Mouse (Mus musculus) spleen, adult 2 months (tissue): Measurements from ENCODE around the gene Pif1. TPM values are rescaled to one million over a fixed set of nuclear protein-coding genes. Genes with fewer than 3 reads are reported as not detected.

ENCODE experiments used
- DNase-seq, 2 experiments: peaks; one replicate each; pipeline versions ENCODE4 v3.0.0 to v3.0.0-alpha.2; 2012 to 2021; ENCODE audit warnings: low spot score in 2 of 2, low read depth in 1 of 2
- H3K27ac ChIP-seq: fragments of 200-500 bp; 2 replicates; pipeline ENCODE4 v1.5.1; 2012; ENCODE audit warnings: low read length, inconsistent platforms; ENCODE audit not compliant: insufficient read depth
- H3K27me3 ChIP-seq: fragments of 200-500 bp; 2 replicates; pipeline ENCODE4 v1.6.1; 2012; ENCODE audit warnings: mild to moderate bottlenecking, moderate library complexity, low read length, inconsistent platforms; ENCODE audit not compliant: control insufficient read depth, insufficient read depth
- H3K36me3 ChIP-seq: fragments of 200-500 bp; 2 replicates; pipeline ENCODE4 v1.6.1; 2012; ENCODE audit warnings: mild to moderate bottlenecking, low read length, inconsistent platforms; ENCODE audit not compliant: control insufficient read depth, insufficient read depth
- H3K4me1 ChIP-seq: fragments of 200-500 bp; 2 replicates; pipeline ENCODE4 v1.6.1; 2011; ENCODE audit warnings: inconsistent platforms; ENCODE audit not compliant: control insufficient read depth, insufficient read depth, insufficient read length
- H3K4me3 ChIP-seq: fragments of 200-500 bp; 2 replicates; pipeline ENCODE4 v1.5.1; 2011; ENCODE audit warnings: mild to moderate bottlenecking, inconsistent platforms; ENCODE audit not compliant: insufficient read depth, insufficient read length; ENCODE audit errors: extremely low read depth
- CTCF ChIP-seq: fragments of 200-500 bp; IDR thresholded peaks from 2 replicates; pipeline ENCODE4 v1.5.1; 2011; ENCODE audit warnings: mild to moderate bottlenecking, inconsistent platforms; ENCODE audit not compliant: insufficient read depth, insufficient read length, insufficient replicate concordance; ENCODE audit errors: extremely low read depth
- POLR2A ChIP-seq: fragments of 200-500 bp; IDR thresholded peaks from 2 replicates; pipeline ENCODE4 v1.6.1; 2011; ENCODE audit warnings: low read depth, low read length, inconsistent platforms
- WGBS: fragments of 180-500 bp; shearing (Covaris S2); methylation state at CpG from one replicate; pipeline ENCODE4 v1.1.7; 2018; 5-methylcytosine and 5-hydroxymethylcytosine counted together
- polyA plus RNA-seq: library from polyadenylated mRNA; depleted of rRNA; stranded (reverse); fragments of >200 nt; gene quantifications from 2 replicates; pipeline ENCODE4 v1.2.3, GENCODE M21; 2012

Gene Pif1
- polyA plus RNA-seq, 1 experiment = 4.3 TPM

DNA sequence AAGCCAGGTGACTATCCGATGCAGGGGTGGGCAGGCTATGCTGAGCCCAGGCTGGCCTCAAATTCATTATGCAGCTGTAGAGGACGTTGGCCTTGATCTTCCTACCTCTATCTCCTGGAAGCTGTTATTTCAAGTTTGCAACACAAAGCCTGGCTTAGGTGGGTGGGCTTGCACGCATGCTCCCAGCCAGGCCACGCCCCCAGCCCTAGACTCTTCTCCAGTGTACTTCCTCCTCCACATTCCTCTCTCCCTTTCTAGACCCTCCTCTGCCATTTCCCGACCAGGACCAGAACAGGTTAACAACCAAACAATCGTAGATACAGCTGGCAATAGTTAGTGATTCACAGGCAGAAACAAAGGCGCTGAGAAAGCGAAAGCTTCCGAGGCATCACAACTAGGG, 6.6 kb downstream of the Pif1 start:
- Histone ChIP-seq H3K27ac (no peak overlapping the region), H3K36me3 (no peaks in the 10 kb centered on the region), H3K27me3 (no peaks in the 10 kb centered on the region), H3K4me3 (no peak overlapping the region), H3K4me1 (no peaks in the 10 kb centered on the region)
- no peak for DNase-seq
- WGBS = 94% methylated on average over 9 of the region's 9 CpGs
- TF ChIP-seq CTCF = no peak
- no peak for TF ChIP-seq POLR2A

DNA sequence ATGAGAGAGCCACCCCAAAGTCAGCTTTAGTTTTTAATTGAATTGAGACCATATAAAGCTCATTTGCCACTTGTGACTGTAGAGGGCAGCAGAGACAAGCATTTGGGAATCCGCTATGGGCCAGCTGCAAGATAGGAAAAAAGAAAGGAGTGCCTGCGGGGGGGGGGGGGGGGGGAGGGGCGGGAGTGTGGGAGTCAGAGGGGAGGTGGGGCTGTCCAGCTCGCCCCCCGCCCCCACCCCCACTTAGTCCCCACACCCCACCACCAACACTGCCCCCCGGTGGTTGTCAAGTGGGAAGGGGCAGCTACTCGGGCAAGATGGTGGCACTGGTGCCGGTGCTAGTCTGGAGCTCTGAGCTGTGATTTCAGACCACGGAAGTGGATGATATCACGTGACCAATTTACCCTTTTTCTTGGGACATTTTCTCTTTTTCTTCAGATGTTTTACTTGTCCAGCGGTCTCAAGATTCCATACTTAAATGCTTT, 11.8 kb downstream of the Pif1 start:
- H3K4me3 ChIP-seq = no peak overlapping the region
- WGBS = 50% methylated on average over 7 of the region's 11 CpGs
- no peak overlapping the region for H3K27ac ChIP-seq
- H3K4me1 ChIP-seq = no peaks in the 10 kb centered on the region
- H3K36me3 ChIP-seq = no peaks in the 10 kb centered on the region
- DNase-seq = no peak
- no peaks in the 10 kb centered on the region for H3K27me3 ChIP-seq
- TF ChIP-seq CTCF = peak; percentile 19; the same call in 1 of the 2 replicates
- TF ChIP-seq POLR2A = no peak

DNA sequence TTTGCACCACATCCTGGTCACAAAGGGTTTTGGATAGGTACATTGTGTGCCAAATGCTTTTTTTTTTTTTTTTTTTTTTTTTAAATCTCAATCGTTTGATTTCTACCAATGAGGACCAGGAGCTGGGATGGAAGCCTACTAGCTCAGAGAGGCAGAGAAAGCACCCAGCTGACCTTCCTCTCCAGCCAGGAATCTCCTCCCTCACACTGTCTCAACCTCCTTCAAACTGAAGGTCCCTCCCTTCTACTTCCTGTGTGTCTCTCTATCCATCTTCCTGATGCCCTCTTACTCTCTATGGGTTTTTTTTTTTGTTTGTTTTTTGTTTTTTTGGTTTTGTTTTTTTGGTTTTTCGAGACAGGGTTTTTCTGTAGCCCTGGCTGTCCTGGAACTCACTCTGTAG, 14.0 kb downstream of the Pif1 start:
- no peak for DNase-seq
- Histone ChIP-seq H3K4me1 (no peaks in the 10 kb centered on the region), H3K27ac (no peak overlapping the region), H3K27me3 (no peaks in the 10 kb centered on the region), H3K36me3 (no peaks in the 10 kb centered on the region), H3K4me3 (no peak overlapping the region)
- TF ChIP-seq CTCF (no peak), POLR2A (no peak)
- WGBS = 63% methylated on average over 2 of the region's 2 CpGs

DNA sequence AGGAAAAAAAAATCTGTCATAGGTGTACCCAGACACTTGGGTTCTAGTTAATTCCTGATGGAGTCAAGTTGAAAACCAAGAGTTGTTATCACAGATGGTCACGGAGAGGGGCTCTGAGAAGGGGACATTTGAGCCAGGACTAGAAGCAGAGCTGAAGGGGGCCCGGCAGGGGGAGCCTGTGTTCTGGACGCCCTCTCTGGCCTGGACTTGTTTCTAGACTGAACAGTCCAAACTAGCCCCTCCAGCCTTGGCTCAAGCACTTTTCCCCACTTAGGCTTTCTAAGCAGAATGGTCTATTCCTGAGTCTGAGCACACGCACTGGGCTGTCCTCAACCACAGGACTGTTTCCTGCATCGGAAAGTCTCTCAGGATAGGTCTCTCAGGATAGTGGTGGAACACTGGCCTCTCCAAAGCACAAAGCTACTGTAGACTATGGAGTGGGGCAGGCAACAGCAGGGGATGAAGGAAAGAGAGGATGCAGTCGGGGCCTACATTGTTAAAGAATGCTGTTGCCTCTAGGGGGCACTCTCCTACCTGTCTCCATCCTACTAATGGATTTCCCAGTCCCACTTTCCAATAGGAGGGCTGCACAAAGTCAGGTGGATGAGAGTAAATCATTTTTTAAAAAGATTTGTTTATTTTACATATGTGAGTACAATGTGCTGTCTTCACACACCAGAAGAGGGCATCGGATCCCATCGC, 16.6 kb downstream of the Pif1 start:
- H3K27me3 ChIP-seq = no peaks in the 10 kb centered on the region
- H3K36me3 ChIP-seq = no peaks in the 10 kb centered on the region
- WGBS = 66% methylated on average over 8 of the region's 8 CpGs
- H3K4me3 ChIP-seq = no peak overlapping the region
- TF ChIP-seq CTCF = peak; percentile 13; the same call in 1 of the 2 replicates
- TF ChIP-seq POLR2A = no peak
- H3K27ac ChIP-seq = no peak overlapping the region
- DNase-seq = no peak
- H3K4me1 ChIP-seq = no peaks in the 10 kb centered on the region

DNA sequence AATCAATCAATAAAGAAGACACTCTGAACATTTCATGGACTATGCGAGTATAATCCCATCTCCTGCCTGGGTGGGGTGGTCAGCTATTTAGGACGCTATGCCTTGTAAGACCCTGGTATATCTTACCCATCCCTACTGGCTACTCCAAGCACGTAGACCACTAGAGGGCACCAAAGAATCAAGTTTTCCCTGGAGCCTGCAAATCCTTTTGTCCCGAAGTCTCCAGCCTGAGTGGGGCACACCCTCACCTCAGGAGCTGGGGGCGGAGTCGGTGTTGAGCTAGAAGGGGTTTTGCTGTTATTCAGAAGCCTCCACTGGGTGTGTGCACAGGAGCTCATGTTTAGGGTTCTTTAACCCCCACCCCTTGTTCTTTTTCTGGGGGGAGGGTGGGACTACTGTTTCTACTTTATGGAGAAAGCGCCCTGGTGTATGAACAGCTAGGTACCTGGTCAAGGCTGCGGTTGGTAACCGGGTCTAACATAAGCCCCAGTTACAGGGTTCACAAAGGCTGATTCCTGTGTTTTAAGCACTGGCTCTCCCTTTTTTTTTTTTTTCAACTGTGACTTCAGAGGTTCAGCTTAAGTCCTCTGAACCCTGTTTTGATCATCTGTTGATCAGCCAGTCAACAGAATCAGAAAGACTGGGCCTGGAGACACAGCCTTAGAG, 18.6 kb downstream of the Pif1 start:
- H3K27ac ChIP-seq = no peak overlapping the region
- H3K4me1 ChIP-seq = no peaks in the 10 kb centered on the region
- no peaks in the 10 kb centered on the region for H3K27me3 ChIP-seq
- 20% methylated on average over 9 of the region's 9 CpGs for WGBS
- no peaks in the 10 kb centered on the region for H3K36me3 ChIP-seq
- DNase-seq = no peak
- H3K4me3 ChIP-seq = no peak overlapping the region
- peak; percentile 43; the same call in 1 of the 2 replicates for TF ChIP-seq CTCF
- no peak for TF ChIP-seq POLR2A

DNA sequence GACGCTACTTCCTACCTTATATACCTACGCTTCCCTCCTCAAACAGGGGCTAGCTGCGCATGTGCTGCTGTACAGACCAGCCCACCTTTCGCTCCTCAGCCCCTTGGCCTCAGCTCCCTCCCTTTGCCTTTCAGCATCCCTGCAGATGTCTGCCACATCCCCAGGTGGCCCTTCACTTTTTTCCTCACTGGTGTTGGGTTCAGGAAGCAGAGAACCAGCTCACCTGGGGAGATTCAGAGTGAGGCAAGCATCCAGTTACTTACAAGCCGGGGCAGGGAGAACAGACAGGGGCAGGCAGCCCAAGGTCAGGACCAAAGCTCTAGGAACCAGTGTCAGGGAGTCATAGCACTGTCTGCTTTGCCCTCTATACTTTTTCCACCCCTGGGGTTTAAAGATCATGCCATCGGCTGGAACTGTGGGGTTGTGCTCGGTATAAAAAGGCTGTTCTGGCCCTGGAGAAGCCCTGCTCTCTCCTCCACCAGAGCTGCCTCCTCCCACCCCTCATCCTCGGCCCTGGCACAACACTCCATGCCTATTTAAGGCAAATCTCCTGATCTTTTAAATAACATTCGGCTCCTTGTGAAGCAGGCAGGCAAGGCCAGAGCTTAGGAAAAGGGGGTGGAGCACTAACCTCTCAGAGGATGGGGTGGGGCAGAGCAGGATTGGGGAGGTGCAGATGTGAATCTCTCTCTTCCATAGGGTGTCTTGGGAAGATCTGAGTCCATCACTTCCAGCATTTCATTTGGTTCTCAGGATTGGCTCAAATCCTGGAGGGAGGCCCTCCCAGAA, 19.6 kb downstream of the Pif1 start:
- no peak for TF ChIP-seq POLR2A
- TF ChIP-seq CTCF = no peak
- Histone ChIP-seq H3K27me3 (no peaks in the 10 kb centered on the region), H3K36me3 (no peaks in the 10 kb centered on the region), H3K27ac (no peak overlapping the region), H3K4me1 (no peaks in the 10 kb centered on the region), H3K4me3 (no peak overlapping the region)
- WGBS = 84% methylated on average over 9 of the region's 9 CpGs
- no peak for DNase-seq
